Mouse (Mus musculus) erythroblast, embryonic 14.5 days (primary cell): ENCODE data around the gene Galnt18. TPM values are rescaled to one million over a fixed set of nuclear protein-coding genes. Genes with fewer than 3 reads are reported as not detected.

Experiments
- H3K27me3 ChIP-seq: 2 replicates; pipeline ENCODE4 v1.6.1; 2012; ENCODE audit warnings: inconsistent platforms; ENCODE audit not compliant: control insufficient read depth
- H3K36me3 ChIP-seq: 2 replicates; pipeline ENCODE4 v1.6.1; 2012; ENCODE audit warnings: mild to moderate bottlenecking, inconsistent platforms; ENCODE audit not compliant: control insufficient read depth
- H3K4me1 ChIP-seq: 2 replicates; pipeline ENCODE4 v1.6.1; 2012; ENCODE audit warnings: inconsistent platforms; ENCODE audit not compliant: control insufficient read depth
- H3K4me3 ChIP-seq: replicated peaks from 2 replicates; pipeline ENCODE3; 2012; ENCODE audit warnings: moderate library complexity, mild to moderate bottlenecking, inconsistent platforms
- H3K9me3 ChIP-seq: 2 replicates; pipeline ENCODE4 v1.6.1; 2012; ENCODE audit warnings: low read length, inconsistent platforms, mixed read lengths; ENCODE audit not compliant: control insufficient read depth
- GATA1 ChIP-seq: IDR thresholded peaks from 2 replicates; pipeline ENCODE4 v1.6.1; 2012; ENCODE audit warnings: low read length, inconsistent platforms, mixed read lengths
- TAL1 ChIP-seq: IDR thresholded peaks from 3 replicates; pipeline ENCODE4 v1.6.1; 2012; ENCODE audit warnings: low read length, inconsistent platforms, mixed read lengths
- polyA plus RNA-seq: library from polyadenylated mRNA; stranded (reverse); fragments of >175 nt; gene quantifications from 2 replicates; pipeline ENCODE4 v1.2.3, GENCODE M21; 2012

The Galnt18 gene
- polyA plus RNA-seq, 1 experiment, result not detected

- Histone ChIP-seq H3K4me3 (no peak overlapping the region), H3K27me3 (no peaks in the 10 kb centered on the region), H3K9me3 (no peaks in the 10 kb centered on the region), H3K4me1 (no peaks in the 10 kb centered on the region), H3K36me3 (no peaks in the 10 kb centered on the region)
- no peak for TF ChIP-seq TAL1
- no peak for TF ChIP-seq GATA1
These were observed 148.5 kb downstream of the Galnt18 start for GRCm38 (mm10) chr7:111631265-111631664.

- Histone ChIP-seq H3K27me3 (no peaks in the 10 kb centered on the region), H3K36me3 (no peaks in the 10 kb centered on the region), H3K9me3 (no peaks in the 10 kb centered on the region), H3K4me1 (no peaks in the 10 kb centered on the region), H3K4me3 (no peak overlapping the region)
- TF ChIP-seq TAL1 (no peak), GATA1 (no peak)
These were observed 153.5 kb downstream of the Galnt18 start for GRCm38 (mm10) chr7:111626232-111626631.

GRCm38 (mm10) chr7:111625736-111626135, 154.0 kb downstream of the Galnt18 start:
- TF ChIP-seq TAL1 (no peak), GATA1 (no peak)

GRCm38 (mm10) chr7:111616231-111616937, 163.4 kb downstream of the Galnt18 start:
- Histone ChIP-seq H3K36me3 (no peaks in the 10 kb centered on the region), H3K4me3 (no peak overlapping the region), H3K9me3 (no peaks in the 10 kb centered on the region), H3K4me1 (no peaks in the 10 kb centered on the region), H3K27me3 (no peaks in the 10 kb centered on the region)
- TF ChIP-seq GATA1 (no peak), TAL1 (no peak)

More at GRCm38 (mm10) chr7:111625736-111626135, 154.0 kb downstream of the Galnt18 start:
- Histone ChIP-seq H3K4me1 (no peaks in the 10 kb centered on the region), H3K36me3 (no peaks in the 10 kb centered on the region), H3K9me3 (no peaks in the 10 kb centered on the region), H3K27me3 (no peaks in the 10 kb centered on the region), H3K4me3 (no peak overlapping the region)

GRCm38 (mm10) chr7:111614471-111614870, 165.3 kb downstream of the Galnt18 start:
- Histone ChIP-seq H3K9me3 (no peaks in the 10 kb centered on the region), H3K36me3 (no peaks in the 10 kb centered on the region), H3K27me3 (no peaks in the 10 kb centered on the region), H3K4me3 (no peak overlapping the region), H3K4me1 (no peaks in the 10 kb centered on the region)
- no peak for TF ChIP-seq TAL1
- TF ChIP-seq GATA1, result no peak

GRCm38 (mm10) chr7:111607476-111607875, 172.3 kb downstream of the Galnt18 start:
- Histone ChIP-seq H3K4me3 (no peak overlapping the region), H3K36me3 (no peaks in the 10 kb centered on the region), H3K27me3 (no peaks in the 10 kb centered on the region), H3K9me3 (no peaks in the 10 kb centered on the region), H3K4me1 (no peaks in the 10 kb centered on the region)
- TF ChIP-seq TAL1 (no peak), GATA1 (no peak)

- Histone ChIP-seq H3K4me3 (no peak overlapping the region), H3K36me3 (no peaks in the 10 kb centered on the region), H3K27me3 (no peaks in the 10 kb centered on the region), H3K4me1 (no peaks in the 10 kb centered on the region), H3K9me3 (no peaks in the 10 kb centered on the region)
- TF ChIP-seq TAL1 (no peak), GATA1 (no peak)
These were observed 173.7 kb downstream of the Galnt18 start for GRCm38 (mm10) chr7:111606091-111606490.

GRCm38 (mm10) chr7:111605663-111606062, 174.1 kb downstream of the Galnt18 start:
- TF ChIP-seq TAL1 (no peak), GATA1 (no peak)
- H3K36me3 ChIP-seq, result no peaks in the 10 kb centered on the region
- no peaks in the 10 kb centered on the region for H3K4me1 ChIP-seq
- H3K27me3 ChIP-seq, result no peaks in the 10 kb centered on the region
- no peaks in the 10 kb centered on the region for H3K9me3 ChIP-seq
- H3K4me3 ChIP-seq, result no peak overlapping the region

- no peaks in the 10 kb centered on the region for H3K9me3 ChIP-seq
- no peaks in the 10 kb centered on the region for H3K27me3 ChIP-seq
- H3K4me1 ChIP-seq, result no peaks in the 10 kb centered on the region
- H3K4me3 ChIP-seq, result no peak overlapping the region
- no peaks in the 10 kb centered on the region for H3K36me3 ChIP-seq
- no peak for TF ChIP-seq GATA1
- no peak for TF ChIP-seq TAL1
These were observed 175.1 kb downstream of the Galnt18 start for GRCm38 (mm10) chr7:111604578-111605208.

- no peak overlapping the region for H3K4me3 ChIP-seq
- no peaks in the 10 kb centered on the region for H3K4me1 ChIP-seq
- no peaks in the 10 kb centered on the region for H3K36me3 ChIP-seq
- TF ChIP-seq TAL1, result no peak
- no peak for TF ChIP-seq GATA1
- no peaks in the 10 kb centered on the region for H3K9me3 ChIP-seq
- H3K27me3 ChIP-seq, result no peaks in the 10 kb centered on the region
These were observed 176.6 kb downstream of the Galnt18 start for GRCm38 (mm10) chr7:111603186-111603585.
